Mouse (Mus musculus) 3T3-L1 (cell line): ENCODE measurements around the gene Abcb8.

Experiments
- DNase-seq: peaks from one replicate; pipeline ENCODE4 v3.0.0-alpha.2; 2015; ENCODE audit warnings: low read depth, low spot score

Abcb8 gene

DNA sequence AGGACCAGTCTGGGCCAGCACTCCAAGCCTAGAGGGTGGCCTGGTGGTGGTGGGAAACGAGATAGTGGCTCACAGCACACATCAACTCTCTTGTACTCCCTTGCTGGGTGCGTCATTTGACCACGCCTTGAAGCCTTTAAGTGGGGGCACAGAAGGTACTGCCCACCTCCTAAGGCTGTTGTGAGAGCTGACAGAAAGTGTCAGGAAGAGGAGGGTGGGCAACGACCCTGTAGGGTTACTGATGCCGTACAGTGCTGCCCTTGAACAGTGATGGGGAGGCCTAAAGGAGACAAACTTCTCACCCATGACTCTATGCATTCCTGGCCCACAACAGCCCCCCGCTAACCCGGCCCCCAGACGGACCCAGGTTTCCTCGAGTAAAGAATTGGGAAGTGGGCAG, 27.0 kb upstream of the Abcb8 start:
- DNase-seq = no peak

DNA sequence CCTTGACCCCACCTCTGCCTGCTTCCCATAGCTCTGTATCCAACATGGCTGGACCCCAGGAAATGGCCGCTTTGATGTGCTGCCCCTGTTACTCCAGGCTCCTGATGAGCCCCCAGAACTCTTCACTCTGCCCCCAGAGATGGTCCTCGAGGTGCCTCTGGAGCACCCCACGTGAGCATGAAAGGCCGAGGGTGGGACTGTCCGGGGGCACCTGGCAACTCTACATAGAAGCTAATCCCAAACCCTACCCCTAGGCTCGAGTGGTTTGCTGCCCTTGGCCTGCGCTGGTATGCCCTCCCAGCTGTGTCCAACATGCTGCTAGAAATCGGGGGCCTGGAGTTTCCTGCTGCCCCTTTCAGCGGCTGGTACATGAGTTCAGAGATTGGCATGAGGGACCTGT, 23.7 kb upstream of the Abcb8 start:
- DNase-seq = no peak

DNA sequence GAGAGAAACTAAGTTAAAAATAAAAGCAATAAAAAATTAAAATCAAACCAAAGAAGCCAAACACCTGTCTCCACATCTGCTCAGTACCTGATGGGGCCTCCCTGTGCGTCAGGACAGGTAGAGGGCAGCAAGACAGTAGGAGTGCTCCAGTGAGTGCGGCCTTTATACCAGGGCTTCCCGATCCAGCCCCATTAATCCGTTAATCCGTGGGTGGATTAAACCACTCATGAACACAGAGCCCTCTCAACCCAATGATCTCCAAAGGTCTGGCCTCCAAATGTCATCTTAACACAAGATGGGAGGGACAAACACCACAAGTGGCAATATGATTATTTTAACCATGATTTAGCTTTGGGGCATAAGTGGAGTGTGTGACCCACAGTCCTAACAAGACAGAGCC, 19.7 kb upstream of the Abcb8 start:
- DNase-seq = no peak

DNA sequence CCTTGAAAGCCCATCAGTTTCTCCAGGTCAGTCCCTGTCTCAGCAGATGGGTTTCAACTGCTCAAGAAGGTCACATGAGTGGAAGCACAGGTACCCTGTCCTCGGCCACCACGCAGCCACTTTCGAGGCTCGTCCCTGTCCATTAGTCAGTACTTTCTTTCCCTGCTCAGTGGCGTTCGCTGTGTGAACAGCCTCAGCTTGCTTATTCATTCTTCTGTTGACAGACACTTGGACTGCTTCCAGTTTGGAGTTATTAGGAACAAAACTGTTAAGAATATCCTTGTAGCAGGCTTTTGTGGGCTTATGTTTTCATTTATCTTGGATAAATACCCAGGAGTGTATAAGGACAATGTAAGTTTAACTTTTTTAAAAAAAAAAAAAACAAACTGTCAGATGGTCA, 19.2 kb upstream of the Abcb8 start:
- peak; percentile 73 for DNase-seq

DNA sequence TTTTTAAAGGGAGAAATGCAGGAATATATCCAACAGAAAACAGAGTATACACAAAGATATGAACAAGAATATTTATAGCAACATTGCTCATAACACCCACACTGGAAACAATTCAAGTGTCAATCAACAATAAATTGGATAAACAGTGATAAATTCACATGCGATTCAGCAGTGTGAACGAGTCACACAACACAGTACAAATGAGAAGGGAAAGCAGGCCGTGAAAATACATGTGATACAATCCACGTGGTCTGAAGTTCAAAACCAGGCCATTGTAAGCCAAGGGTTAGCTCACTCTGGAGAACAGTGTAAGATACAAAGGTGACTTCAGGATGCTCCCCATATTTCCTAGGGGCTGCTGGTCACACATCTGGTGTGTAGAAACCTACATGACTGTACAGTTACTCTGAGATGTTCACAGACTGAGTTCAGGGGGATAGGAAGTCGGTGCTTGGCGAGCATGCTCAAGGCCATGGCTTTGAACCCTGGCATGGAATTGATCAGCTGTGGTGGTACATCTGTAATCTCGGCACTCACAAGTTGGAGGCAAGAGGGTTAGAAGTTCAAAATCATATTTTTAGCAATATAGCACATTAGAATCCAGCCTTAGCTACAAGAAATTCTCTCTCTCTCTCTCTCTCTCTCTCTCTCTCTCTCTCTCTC, 18.7 kb upstream of the Abcb8 start:
- DNase-seq = peak; percentile 74

DNA sequence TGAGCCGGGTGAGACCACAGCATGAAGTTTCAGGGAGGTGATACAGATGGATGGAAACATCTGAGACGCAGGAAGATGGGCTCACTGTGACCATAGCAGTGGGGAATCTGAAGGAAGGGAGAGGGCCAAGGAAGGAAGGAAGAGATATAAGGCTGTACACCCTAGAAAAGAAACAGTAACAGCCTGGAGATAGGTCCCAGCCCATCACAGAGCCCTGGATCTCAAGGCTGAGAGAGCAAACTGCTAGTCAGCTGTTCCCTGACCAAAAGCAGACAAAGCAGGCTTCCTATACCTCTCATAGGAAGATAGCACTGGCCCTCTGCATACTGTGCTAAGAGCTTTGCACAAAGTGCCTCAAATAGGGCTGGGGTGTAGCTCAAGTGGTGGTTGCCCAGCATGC, 14.8 kb upstream of the Abcb8 start:
- no peak for DNase-seq

DNA sequence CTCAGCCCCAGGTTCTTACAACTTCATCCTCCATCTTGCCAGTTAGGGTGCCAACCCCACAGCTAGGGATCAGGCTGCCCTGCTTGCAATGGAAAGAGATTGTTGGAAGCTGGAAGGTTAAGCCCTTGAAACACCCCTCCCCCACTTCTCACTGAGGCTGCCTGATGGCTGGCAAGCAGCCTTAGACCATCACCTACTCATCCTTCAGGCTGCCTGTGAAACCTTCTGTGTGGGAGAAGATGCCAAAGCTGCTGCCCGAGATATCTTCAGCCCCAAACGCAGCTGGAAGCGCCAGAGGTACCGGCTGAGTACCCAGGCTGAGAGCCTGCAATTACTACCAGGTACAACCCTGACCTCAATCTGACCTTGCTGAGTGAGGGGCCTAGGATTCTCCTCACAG, 14.0 kb upstream of the Abcb8 start:
- no peak for DNase-seq

DNA sequence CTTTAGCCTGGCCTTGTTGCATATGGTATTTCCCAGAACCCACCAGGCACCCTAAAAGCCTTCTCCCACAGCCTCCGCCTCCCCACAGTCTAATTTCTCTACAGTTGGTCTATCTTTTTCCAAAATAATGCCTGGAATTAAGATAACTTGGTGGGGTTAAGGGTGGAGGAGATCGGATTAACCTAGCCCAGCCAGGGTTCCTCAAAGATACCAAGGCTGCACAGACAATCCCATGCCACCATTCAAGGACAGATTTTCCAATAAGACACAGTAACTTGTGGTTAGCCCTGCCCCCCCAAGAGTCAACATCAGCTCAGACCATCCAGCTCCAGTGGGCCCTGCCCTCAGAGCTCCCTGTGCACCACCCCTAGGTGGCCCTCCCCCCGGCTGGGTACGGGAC, 13.0 kb upstream of the Abcb8 start:
- no peak for DNase-seq

DNA sequence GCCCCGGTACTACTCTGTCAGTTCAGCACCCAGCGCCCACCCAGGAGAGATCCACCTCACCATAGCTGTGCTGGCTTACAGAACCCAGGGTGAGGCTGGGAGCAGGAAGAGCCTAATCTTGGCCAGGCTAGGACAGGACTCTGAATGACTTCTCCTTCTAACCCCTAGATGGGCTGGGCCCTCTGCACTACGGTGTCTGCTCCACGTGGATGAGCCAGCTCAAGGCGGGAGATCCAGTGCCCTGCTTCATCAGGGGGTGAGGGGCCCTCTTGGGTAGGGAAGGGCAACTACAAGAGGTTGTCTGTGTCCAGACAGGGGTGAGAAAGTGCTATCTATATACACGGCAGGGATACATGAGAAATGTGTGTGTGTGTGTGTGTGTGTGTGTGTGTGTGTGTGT, 12.0 kb upstream of the Abcb8 start:
- no peak for DNase-seq

DNA sequence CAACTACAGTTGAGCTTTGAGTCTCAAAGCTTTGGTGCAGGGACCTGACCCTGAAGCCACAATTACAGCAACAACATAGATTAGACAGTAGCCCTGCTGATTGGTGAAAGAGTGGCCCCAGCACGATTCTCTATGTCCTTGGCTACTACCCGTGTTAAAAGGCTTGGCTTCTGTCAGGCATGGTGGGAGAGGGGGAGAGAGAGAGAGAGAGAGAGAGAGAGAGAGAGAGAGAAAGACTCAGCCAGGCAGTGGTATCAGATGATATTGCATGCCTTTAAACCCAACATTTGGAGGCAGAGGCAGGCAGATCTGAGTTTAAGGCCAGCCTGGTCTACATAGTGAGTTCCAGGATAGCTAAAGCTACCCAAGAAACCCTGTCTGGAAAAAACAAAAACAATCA, 11.5 kb upstream of the Abcb8 start:
- DNase-seq = no peak

DNA sequence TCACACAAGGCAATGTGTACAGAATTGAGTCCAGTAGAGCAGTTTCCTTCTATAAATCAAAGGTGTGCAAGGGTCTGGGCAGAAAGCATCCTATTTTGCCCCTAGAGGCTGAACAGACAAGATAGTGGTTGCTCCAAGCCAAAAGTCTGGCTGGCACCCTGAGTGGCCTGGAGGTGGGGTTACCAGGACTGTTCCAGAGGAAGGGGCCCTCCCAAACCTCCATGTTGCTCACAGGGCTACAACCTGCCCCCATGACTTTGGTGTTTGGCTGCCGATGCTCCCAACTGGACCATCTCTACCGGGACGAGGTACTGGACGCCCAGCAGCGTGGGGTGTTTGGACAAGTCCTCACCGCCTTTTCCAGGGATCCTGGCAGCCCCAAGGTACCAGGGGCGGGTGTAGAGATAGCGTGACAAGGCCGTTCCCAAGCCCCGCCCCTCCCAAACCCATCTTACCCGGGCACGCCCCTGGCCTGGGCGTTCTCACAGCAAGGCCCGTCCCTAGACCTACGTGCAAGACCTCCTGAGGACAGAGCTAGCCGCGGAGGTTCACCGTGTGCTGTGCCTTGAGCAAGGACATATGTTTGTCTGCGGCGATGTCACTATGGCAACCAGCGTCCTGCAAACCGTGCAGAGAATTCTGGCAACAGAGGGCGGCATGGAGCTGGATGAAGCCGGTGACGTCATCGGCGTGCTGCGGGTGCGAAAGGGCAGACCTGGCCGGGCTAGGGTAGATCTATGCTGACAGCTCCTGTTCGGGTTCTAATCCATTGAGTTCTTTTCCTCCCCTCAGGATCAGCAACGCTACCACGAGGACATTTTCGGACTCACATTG, 10.2 kb upstream of the Abcb8 start:
- DNase-seq = peak; percentile 59

DNA sequence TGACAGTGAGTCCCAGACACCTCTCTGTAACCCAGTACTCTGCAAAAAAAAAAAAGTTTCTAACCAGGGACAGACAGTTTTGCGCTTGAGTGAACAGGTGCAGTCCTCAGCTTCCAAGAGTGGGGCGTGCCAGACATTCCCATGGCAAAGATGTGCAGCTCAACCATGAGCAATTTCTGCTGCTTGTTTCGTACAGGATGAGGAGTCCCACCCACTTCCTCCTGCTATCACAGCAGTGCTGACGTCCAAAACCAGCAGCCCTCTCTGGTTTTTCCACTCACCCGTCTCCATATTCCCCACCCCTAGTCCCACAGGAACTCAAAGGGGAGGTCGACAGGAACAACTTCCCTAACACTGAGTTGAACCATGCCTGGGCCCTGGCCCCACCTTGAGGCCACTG, 9.1 kb upstream of the Abcb8 start:
- DNase-seq = no peak

DNA sequence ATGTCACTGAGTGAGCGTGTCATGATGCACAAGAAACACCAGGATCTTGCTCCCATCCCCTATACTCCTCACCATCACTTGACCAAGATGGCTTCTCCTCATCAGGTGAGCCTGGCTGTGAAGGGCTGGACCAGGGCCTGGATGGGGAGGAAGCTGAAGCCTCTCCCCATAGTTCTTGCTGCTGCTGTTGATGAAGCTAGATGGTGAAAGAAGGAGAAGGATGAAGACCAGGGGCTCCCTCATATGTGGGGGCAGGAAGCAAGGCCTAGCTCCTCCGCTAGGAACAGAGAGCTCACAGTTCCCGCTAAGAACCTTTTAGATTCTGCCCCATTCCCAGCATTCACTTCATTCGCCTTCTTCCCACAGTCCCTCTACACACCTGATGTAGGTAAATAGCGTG, 8.1 kb upstream of the Abcb8 start:
- no peak for DNase-seq

DNA sequence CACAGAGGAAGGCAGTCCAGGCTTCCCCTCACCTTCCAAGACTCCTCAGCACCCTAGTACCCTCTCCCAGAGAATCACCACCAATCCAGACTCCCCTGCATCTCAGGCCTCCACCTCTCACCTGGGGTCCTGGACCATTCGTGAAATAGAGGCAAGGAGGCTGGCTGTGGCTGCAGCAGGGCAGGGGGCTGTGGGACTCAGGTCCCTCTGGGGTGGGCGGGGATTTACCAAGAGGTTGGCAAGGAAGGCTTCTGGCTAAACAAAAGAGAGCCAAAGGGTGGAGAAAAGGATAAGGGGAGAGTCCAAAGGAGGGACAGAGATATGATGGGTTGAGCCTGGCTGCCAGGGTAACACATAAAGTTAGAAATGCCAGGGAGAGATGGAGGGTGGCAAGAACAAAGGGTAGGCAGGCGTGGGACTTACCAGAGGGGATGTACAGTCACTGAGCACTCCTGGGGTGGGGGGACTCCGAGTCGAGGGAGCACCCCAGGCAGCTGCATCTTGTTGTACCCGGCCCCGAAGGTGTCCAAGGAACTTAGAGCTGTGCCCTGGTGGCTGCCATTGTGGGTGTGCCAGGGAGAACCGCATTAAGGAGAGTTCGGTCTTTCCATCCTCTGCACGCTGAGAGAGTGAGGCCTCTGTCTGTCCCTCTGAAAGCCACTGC, 7.4 kb upstream of the Abcb8 start:
- DNase-seq = no peak

DNA sequence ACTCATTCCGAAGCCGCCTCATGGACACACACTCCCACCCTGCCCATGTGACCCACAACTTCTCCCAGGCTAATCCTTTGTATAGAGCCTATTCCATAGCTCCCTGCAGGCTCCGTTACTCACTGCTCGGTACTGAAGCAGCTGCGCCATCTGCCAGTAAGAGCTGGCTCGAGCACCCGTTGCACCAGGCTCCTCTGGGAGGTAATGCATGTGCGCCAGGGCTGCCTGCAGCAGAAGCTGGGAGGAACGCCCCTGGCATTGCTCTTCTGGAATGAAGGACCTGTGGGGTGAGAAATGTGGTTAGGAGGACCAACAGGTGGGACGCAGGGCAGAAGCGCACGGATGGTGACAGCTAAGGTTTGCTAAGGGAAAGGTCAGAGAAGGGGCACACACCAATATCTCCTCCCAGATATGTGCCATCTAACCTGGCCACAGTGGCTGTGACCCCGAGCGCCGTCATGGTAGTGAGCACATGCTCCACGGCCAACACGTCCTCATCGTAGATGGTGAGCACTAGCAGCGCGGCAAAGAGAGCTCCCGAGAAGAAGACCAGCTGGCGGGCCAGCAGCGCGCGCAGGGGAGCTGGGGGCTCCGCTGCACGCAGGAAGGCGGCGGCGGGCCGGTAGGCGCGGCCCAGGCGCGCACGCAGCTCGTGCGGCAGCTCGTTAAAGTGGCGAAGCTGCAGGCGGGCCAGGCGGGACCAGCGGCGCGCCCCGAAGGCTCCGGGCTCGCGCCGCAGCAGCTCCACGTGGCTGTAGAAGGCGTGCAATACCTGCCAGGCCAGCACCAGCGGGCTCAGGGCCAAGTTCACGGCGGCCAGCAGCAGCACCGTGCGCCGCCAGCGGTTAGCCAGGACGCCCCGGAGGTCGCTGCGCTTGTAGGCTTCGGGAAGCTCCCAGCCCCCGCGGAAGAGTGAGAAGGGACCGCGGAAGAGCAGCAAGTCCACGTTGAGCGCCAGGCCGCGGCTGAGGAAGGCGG, 5.9 kb upstream of the Abcb8 start:
- no peak for DNase-seq

DNA sequence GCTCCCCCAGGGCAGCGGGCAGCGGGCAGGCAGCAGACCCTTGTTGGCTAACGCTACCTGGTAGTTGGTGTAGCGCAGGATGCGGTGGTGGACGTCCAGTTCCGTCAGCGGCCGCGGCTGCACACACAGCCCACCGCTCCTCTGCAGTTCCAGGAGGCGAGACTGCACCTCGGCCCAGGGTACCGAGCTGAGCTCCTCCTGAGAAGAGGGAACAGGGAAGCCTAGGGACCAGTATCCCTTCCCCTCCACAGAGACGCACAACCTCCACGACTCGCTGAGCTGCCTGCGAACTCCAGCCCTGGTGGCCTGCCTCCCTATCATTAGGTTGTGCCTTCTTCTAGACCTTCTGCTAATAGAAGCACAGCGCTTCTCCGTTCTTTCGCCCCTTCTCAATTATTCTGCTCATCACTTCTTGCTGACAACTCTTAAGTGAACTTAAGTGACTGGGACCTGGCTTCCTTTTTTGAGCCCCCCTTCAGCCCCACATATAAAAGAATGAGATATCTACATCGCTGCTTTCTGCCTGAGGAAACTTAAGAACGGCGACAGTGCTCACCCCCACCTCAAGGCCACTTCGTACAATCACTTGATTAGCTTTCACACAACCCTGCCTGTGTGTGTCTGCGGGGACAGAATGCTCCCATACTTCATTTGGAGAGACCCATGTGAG, 5.1 kb upstream of the Abcb8 start:
- no peak for DNase-seq

DNA sequence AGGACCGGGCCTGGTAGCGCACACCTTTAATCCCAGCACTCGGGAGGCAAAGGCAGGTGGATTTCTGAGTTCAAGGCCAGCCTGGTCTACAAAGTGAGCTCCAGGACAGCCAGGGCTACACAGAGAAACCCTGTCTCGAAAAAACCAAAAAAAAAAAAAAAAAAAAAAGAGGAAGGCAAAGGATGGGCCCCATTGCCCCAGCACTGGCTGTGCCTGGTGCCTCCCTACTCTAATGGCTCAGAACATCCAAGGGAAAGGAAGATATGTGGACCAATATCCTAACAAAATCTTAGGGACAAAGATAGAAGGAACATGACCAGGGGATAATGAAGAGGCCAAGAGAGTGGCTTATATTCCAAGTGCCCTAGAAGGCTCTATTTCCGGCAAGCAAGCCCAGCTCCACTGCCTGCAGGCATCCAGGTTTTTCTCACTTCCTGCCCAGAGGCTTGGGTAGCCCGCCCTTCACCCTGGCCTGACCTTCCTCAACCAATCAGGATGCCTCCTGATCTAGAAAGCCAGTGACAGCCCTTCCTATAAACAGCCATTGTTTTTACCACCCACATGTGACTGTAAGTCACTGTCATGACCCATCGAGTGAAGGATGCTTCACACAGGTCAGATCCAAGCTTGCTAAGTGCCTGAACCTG, 4.3 kb upstream of the Abcb8 start:
- peak; percentile 72 for DNase-seq

DNA sequence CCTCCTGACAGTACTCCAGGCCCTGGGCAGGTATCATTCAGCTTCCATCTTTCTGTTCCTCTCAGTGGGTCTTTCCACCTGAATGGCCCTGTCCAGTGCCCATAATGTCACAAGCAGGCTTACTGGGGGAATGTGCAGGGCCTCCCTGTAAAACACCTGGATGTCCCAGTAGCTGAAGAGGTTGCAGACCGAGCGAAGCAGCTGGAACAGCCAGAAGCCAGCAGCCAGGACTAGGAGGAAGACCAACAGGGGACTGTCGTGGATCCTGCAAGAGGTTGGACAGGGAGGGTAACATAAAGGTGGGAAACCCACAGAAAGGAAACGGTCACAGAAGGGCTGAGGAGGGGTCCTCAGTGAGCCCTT, 3.8 kb upstream of the Abcb8 start:
- DNase-seq = no peak

DNA sequence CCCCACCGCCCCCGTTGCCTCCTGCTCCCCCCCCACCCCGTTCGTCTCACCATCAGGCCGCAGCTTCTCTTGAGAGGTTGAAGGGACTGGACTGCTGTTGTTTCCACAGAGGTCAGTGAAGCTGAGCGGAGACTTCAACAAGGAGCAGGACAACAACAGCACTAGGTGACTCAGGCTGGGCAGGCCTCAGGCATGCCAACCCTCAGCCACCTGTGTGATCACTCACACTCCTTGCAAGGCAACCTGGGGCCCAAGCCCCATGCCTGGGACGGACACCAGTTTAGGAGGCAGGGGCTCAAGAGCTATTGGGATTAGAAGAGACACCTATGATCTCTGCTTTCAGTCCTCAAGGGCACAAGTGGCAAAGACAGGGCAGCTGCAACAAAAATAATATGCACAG, 1.6 kb upstream of the Abcb8 start, which contains the start of gene Atg9b:
Gene Atg9b, minus strand, starts transcription at position 280 of the 400 bp plus-strand sequence.
- DNase-seq = no peak

DNA sequence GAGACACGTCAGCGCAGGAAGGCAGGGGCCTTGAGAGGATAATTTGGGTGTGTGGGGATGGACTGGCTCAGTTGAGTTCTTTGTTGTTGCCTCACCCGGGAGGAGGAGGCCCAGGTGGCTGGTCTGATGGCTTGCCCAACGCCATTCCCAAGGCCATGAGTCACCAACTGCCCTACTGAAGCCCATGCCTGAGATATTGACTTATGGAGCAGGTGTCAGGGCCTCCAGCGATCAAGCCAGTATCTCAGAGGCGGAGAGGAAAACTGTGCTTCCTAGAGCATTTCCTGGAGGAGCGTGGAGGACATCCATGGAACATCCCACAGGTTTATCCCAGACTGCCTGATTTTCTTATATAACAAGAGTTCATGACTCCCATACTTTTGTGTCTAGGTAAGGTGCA, 739 bp upstream of the Abcb8 start:
- peak; percentile 58 for DNase-seq
